In the genomic region with DNA sequence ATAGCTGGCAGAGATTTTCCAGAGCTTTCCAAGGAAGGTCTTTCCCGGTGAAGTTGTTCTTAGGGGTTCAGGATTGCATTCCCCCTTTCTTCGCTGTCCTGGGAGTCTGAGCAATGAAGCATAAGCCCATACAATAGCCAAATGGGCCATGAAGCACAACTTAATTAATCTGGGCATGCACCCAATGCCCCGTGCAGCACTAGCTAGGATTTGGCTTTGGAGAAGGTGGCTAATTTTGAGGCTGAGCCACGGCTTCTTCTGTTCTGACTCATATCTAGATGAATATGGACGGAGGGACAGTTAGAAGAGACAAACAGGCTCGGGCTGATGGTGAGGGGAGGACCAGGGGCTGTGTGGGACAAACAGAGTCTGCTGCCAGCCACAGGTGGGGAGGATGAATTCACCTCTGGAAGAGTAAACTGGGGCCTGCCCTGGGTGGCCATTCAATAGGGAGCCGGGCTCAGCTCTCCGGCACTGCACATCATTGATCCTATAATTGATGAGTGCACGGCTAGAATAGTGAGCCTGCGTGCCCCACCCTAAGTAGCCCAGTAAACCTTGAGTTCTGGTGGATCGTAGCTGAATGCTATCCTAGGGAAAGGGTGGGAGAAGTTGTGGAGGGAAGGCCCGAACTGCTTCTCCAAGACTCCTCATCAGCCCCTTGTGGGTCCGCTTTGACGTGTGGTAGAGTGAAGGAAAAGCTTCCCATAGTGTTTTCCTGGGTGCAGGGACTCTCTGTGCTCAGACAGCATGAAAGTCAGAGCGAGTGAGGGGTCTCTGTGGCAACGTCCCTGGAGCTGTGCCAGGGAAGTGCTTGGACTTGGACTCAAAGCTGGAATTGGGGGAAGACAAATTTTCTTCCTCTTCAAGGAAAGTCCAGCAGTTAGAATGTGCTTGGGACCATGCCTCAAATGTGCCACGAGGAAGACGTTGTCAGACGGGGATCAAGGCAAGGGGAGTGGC, we compare ENCODE assay signal across 10 mouse cellular contexts.
DNase-seq lines count a peak whose midpoint lies in the region; ATAC-seq and TF ChIP-seq lines count a peak whose summit lies in the region.
"Had no signal": no experiment of that assay in that cellular context is flagged by ENCODE, and none has a peak within 500 bp of the region (broad histone marks: within the 10 kb centered on the region; RNA-seq: fewer than 3 reads in every experiment).

No protein-coding gene starts in this region.

- H3K27ac ChIP-seq in lung, embryonic 14.5 days (ENCODE audit: low read depth): no peak overlapping the region
- H3K27ac ChIP-seq in hindbrain, embryonic 14.5 days: peak overlapping the region; percentile 40
- H3K27ac ChIP-seq in liver, embryonic 11.5 days (ENCODE audit: low read depth, low read length): no peak overlapping the region

- no peak overlapping the region for H3K4me2 ChIP-seq in lung, embryonic 14.5 days
- H3K4me2 ChIP-seq in hindbrain, embryonic 14.5 days (replicated peaks): peak overlapping the region; percentile 9; the same call in 1 of the 2 replicates
- no peak overlapping the region for H3K4me2 ChIP-seq in liver, embryonic 11.5 days

- no peaks in the 10 kb centered on the region for H3K36me3 ChIP-seq in lung, embryonic 14.5 days (ENCODE audit: insufficient read depth)
- no peaks in the 10 kb centered on the region for H3K36me3 ChIP-seq in hindbrain, embryonic 14.5 days (replicated peaks; ENCODE audit: control insufficient read depth, insufficient read depth)
- no peaks in the 10 kb centered on the region for H3K36me3 ChIP-seq in liver, embryonic 11.5 days (ENCODE audit: control insufficient read depth, insufficient read depth, low read length)

- no peak for TF ChIP-seq CTCF in lung, embryonic 14.5 days (IDR thresholded peaks at IDR 0.05; ENCODE audit: low read depth)

- 49% methylated on average over 19 of the region's 19 CpGs for WGBS in lung, embryonic 14.5 days
- WGBS in hindbrain, embryonic 14.5 days: 25% methylated on average over 19 of the region's 19 CpGs
- WGBS in liver, embryonic 11.5 days: 63% methylated on average over 19 of the region's 19 CpGs

- DNase-seq in embryo, embryonic 10.5 days (ENCODE audit: low spot score): peak; percentile 17
- no peak for DNase-seq in embryo, embryonic 10 days (ENCODE audit: low spot score)
- DNase-seq in lung, embryonic 14.5 days: peak; percentile 76
- DNase-seq in lung, postnatal 36 days: no peak
- DNase-seq in hindbrain, embryonic 14.5 days (ENCODE audit: low spot score): peak; percentile 73
- peak; percentile 68 for DNase-seq in retina, embryonic 14.5 days (ENCODE audit: low spot score)
- DNase-seq in gastrocnemius, postnatal 25 days: no peak
- DNase-seq in liver, embryonic 11.5 days (ENCODE audit: low spot score): no peak
- DNase-seq: adrenal gland, adult 2 months had no signal

- no peaks in the 10 kb centered on the region for H3K27me3 ChIP-seq in lung, embryonic 14.5 days (ENCODE audit: insufficient read depth, low read length)
- no peaks in the 10 kb centered on the region for H3K27me3 ChIP-seq in hindbrain, embryonic 14.5 days (ENCODE audit: control insufficient read depth, insufficient read depth, low read length)
- no peaks in the 10 kb centered on the region for H3K27me3 ChIP-seq in liver, embryonic 11.5 days (replicated peaks; ENCODE audit: control insufficient read depth, insufficient read depth, low read length)

- no peak overlapping the region for H3K4me3 ChIP-seq in lung, embryonic 14.5 days (ENCODE audit: low read depth, low read length)
- no peak overlapping the region for H3K4me3 ChIP-seq in hindbrain, embryonic 14.5 days (replicated peaks; ENCODE audit: low read length)
- no peak overlapping the region for H3K4me3 ChIP-seq in liver, embryonic 11.5 days (ENCODE audit: low read depth, low read length)
- H3K4me3 ChIP-seq: megakaryocyte, embryonic 14.5 days had no signal

- peak; percentile 61; the same call in 1 of the 2 replicates for ATAC-seq in lung, embryonic 14.5 days (ENCODE audit: insufficient read depth)
- peak; percentile 67 for ATAC-seq in hindbrain, embryonic 14.5 days (ENCODE audit: low FRiP score)
- ATAC-seq in liver, embryonic 11.5 days (replicated peaks; ENCODE audit: low FRiP score): no peak

- H3K9ac ChIP-seq in lung, embryonic 14.5 days: no peak overlapping the region
- no peak overlapping the region for H3K9ac ChIP-seq in hindbrain, embryonic 14.5 days
- no peak overlapping the region for H3K9ac ChIP-seq in liver, embryonic 11.5 days (ENCODE audit: low read depth, low read length)

- 0 out of 2 replicates have a peak, but pooled peaks cover 10% of the 10 kb centered on the region for H3K4me1 ChIP-seq in lung, embryonic 14.5 days (ENCODE audit: insufficient read depth)
- peaks cover 24% of the 10 kb centered on the region for H3K4me1 ChIP-seq in hindbrain, embryonic 14.5 days (replicated peaks; ENCODE audit: control insufficient read depth, insufficient read depth, low read length)
- H3K4me1 ChIP-seq in liver, embryonic 11.5 days (replicated peaks; ENCODE audit: control insufficient read depth, insufficient read depth, low read length): no peaks in the 10 kb centered on the region

- H3K9me3 ChIP-seq in lung, embryonic 14.5 days (ENCODE audit: low read depth, low read length): no peaks in the 10 kb centered on the region
- H3K9me3 ChIP-seq in hindbrain, embryonic 14.5 days (ENCODE audit: control insufficient read depth, low read length): no peaks in the 10 kb centered on the region
- no peaks in the 10 kb centered on the region for H3K9me3 ChIP-seq in liver, embryonic 11.5 days (ENCODE audit: control insufficient read depth, low read length)
- H3K9me3 ChIP-seq: megakaryocyte, embryonic 14.5 days had no signal

Comparison
In these comparisons a context has a peak if more than half of its experiments do, and no peak if none do; other contexts are left out.
1. DNase-seq: peak in embryo, embryonic 10.5 days (single experiment), lung, embryonic 14.5 days (single experiment), hindbrain, embryonic 14.5 days (single experiment) and retina, embryonic 14.5 days (single experiment); none in embryo, embryonic 10 days (single experiment), lung, postnatal 36 days (single experiment), gastrocnemius, postnatal 25 days (single experiment) and liver, embryonic 11.5 days (single experiment).